Mouse (Mus musculus) hindbrain, embryonic 13.5 days (tissue): ENCODE measurements at regions not wholly inside any gene's neighbourhood (a gene's known extent, or its start where the extent isn't known, plus 50 kb on each side); places are given as distances from the start of the nearest gene placed in this dataset.

Experiments
- ATAC-seq: fragments of 200-750 bp; cut with Nextera tagmentation; 2 replicates; pipeline ENCODE4 v1.8.0; 2017; ENCODE audit warnings: moderate TSS enrichment; ENCODE audit not compliant: low FRiP score
- H3K27ac ChIP-seq: fragments of 300-500 bp; sonication (generic); 2 replicates; pipeline ENCODE4 v1.5.1; 2015; ENCODE audit warnings: inconsistent platforms, mild to moderate bottlenecking, moderate library complexity
- H3K27me3 ChIP-seq: fragments of 300-500 bp; sonication (generic); 2 replicates; pipeline ENCODE4 v1.6.1; 2015; ENCODE audit warnings: mild to moderate bottlenecking, inconsistent platforms
- H3K36me3 ChIP-seq: fragments of 300-500 bp; sonication (generic); 2 replicates; pipeline ENCODE4 v1.6.1; 2015; ENCODE audit warnings: mild to moderate bottlenecking, inconsistent platforms
- H3K4me1 ChIP-seq: fragments of 300-500 bp; sonication (generic); replicated peaks from 2 replicates; pipeline ENCODE4 v1.6.1; 2015; ENCODE audit warnings: inconsistent platforms
- H3K4me2 ChIP-seq: fragments of 300-500 bp; sonication (generic); 2 replicates; pipeline ENCODE4 v1.6.1; 2015; ENCODE audit warnings: inconsistent platforms, mild to moderate bottlenecking, moderate library complexity
- H3K4me3 ChIP-seq: fragments of 300-500 bp; sonication (generic); 2 replicates; pipeline ENCODE4 v1.5.1; 2015; ENCODE audit warnings: mild to moderate bottlenecking, inconsistent platforms
- H3K9ac ChIP-seq: fragments of 300-500 bp; sonication (generic); 2 replicates; pipeline ENCODE4 v1.6.1; 2015; ENCODE audit warnings: mild to moderate bottlenecking, inconsistent platforms
- H3K9me3 ChIP-seq: fragments of 300-500 bp; sonication (generic); 2 replicates; pipeline ENCODE4 v1.6.1; 2016; ENCODE audit warnings: inconsistent platforms
- WGBS: fragments of 180-500 bp; shearing (Covaris S2); methylation state at CpG from one replicate; pipeline ENCODE4 v1.1.7; 2015; 5-methylcytosine and 5-hydroxymethylcytosine counted together

- H3K4me1 ChIP-seq: no peaks in the 10 kb centered on the region
These were observed 500.9 kb upstream of the Cnksr2 start for GRCm38 (mm10) chrX:158544021-158544420.

GRCm38 (mm10) chrX:158577856-158578255 lies 534.8 kb upstream of the Cnksr2 start:
- Histone ChIP-seq H3K4me2 (no peak overlapping the region), H3K27ac (no peak overlapping the region), H3K4me1 (no peaks in the 10 kb centered on the region), H3K4me3 (no peak overlapping the region), H3K9me3 (no peaks in the 10 kb centered on the region), H3K36me3 (no peaks in the 10 kb centered on the region), H3K9ac (no peak overlapping the region), H3K27me3 (no peaks in the 10 kb centered on the region)
- ATAC-seq: no peak
- WGBS: 64% methylated on average over 2 of the region's 2 CpGs

More at GRCm38 (mm10) chrX:158544021-158544420, 500.9 kb upstream of the Cnksr2 start:
- H3K9ac ChIP-seq: no peak overlapping the region
- H3K9me3 ChIP-seq: no peaks in the 10 kb centered on the region
- 52% methylated on average over 4 of the region's 4 CpGs for WGBS
- ATAC-seq: no peak
- no peaks in the 10 kb centered on the region for H3K36me3 ChIP-seq
- no peak overlapping the region for H3K4me3 ChIP-seq
- no peak overlapping the region for H3K27ac ChIP-seq
- H3K4me2 ChIP-seq: no peak overlapping the region
- no peaks in the 10 kb centered on the region for H3K27me3 ChIP-seq

- no peak for ATAC-seq
- 17% methylated on average over 1 of the region's 1 CpGs for WGBS
- H3K36me3 ChIP-seq: no peaks in the 10 kb centered on the region
- H3K4me1 ChIP-seq: no peaks in the 10 kb centered on the region
- peaks cover 8% of the 10 kb centered on the region; the same call in 1 of the 2 replicates for H3K27me3 ChIP-seq
- H3K4me2 ChIP-seq: no peak overlapping the region
- no peak overlapping the region for H3K4me3 ChIP-seq
- no peaks in the 10 kb centered on the region for H3K9me3 ChIP-seq
- no peak overlapping the region for H3K27ac ChIP-seq
- H3K9ac ChIP-seq: no peak overlapping the region
These were observed 570.0 kb upstream of the Cnksr2 start for GRCm38 (mm10) chrX:158613136-158613535.

- H3K4me3 ChIP-seq: no peak overlapping the region
- no peak overlapping the region for H3K4me2 ChIP-seq
- H3K9ac ChIP-seq: no peak overlapping the region
- ATAC-seq: no peak
- peaks cover 8% of the 10 kb centered on the region; the same call in 1 of the 2 replicates for H3K27me3 ChIP-seq
- WGBS: 75% methylated on average over 2 of the region's 2 CpGs
- H3K4me1 ChIP-seq: no peaks in the 10 kb centered on the region
- H3K9me3 ChIP-seq: no peaks in the 10 kb centered on the region
- no peak overlapping the region for H3K27ac ChIP-seq
- H3K36me3 ChIP-seq: no peaks in the 10 kb centered on the region
These were observed 570.5 kb upstream of the Cnksr2 start for GRCm38 (mm10) chrX:158613607-158614006.

GRCm38 (mm10) chrX:158614029-158614428 lies 570.9 kb upstream of the Cnksr2 start:
- H3K27ac ChIP-seq: no peak overlapping the region
- 97% methylated on average over 1 of the region's 1 CpGs for WGBS
- peaks cover 8% of the 10 kb centered on the region; the same call in 1 of the 2 replicates for H3K27me3 ChIP-seq
- H3K36me3 ChIP-seq: no peaks in the 10 kb centered on the region
- no peak overlapping the region for H3K4me2 ChIP-seq
- H3K4me1 ChIP-seq: no peaks in the 10 kb centered on the region
- H3K9ac ChIP-seq: no peak overlapping the region
- ATAC-seq: no peak
- H3K4me3 ChIP-seq: no peak overlapping the region
- no peaks in the 10 kb centered on the region for H3K9me3 ChIP-seq

- Histone ChIP-seq H3K27me3 (peaks cover 8% of the 10 kb centered on the region; the same call in 1 of the 2 replicates), H3K9me3 (no peaks in the 10 kb centered on the region)
- no peak for ATAC-seq
These were observed 571.4 kb upstream of the Cnksr2 start for GRCm38 (mm10) chrX:158614452-158614851.

GRCm38 (mm10) chrX:158615096-158615495 lies 572.0 kb upstream of the Cnksr2 start:
- no peak for ATAC-seq
- H3K9ac ChIP-seq: no peak overlapping the region
- H3K4me3 ChIP-seq: no peak overlapping the region
- no peaks in the 10 kb centered on the region for H3K9me3 ChIP-seq
- H3K4me1 ChIP-seq: no peaks in the 10 kb centered on the region
- H3K36me3 ChIP-seq: no peaks in the 10 kb centered on the region
- H3K27me3 ChIP-seq: peaks cover 8% of the 10 kb centered on the region; the same call in 1 of the 2 replicates
- no peak overlapping the region for H3K27ac ChIP-seq
- WGBS: 84% methylated on average over 2 of the region's 2 CpGs
- H3K4me2 ChIP-seq: no peak overlapping the region

More at GRCm38 (mm10) chrX:158614452-158614851, 571.4 kb upstream of the Cnksr2 start:
- H3K4me3 ChIP-seq: no peak overlapping the region
- H3K9ac ChIP-seq: no peak overlapping the region
- H3K36me3 ChIP-seq: no peaks in the 10 kb centered on the region
- H3K27ac ChIP-seq: no peak overlapping the region
- no peak overlapping the region for H3K4me2 ChIP-seq
- 73% methylated on average over 5 of the region's 5 CpGs for WGBS
- H3K4me1 ChIP-seq: no peaks in the 10 kb centered on the region

GRCm38 (mm10) chrX:158627390-158627789 lies 582.7 kb upstream of the Rps6ka3 start:
- Histone ChIP-seq H3K4me2 (no peak overlapping the region), H3K27ac (no peak overlapping the region), H3K36me3 (no peaks in the 10 kb centered on the region), H3K9me3 (no peaks in the 10 kb centered on the region), H3K9ac (no peak overlapping the region), H3K4me3 (no peak overlapping the region), H3K4me1 (no peaks in the 10 kb centered on the region), H3K27me3 (peaks cover 17% of the 10 kb centered on the region)
- ATAC-seq: no peak
- WGBS: 70% methylated on average over 3 of the region's 3 CpGs

- ATAC-seq: no peak
- Histone ChIP-seq H3K4me3 (no peak overlapping the region), H3K4me2 (no peak overlapping the region), H3K9ac (no peak overlapping the region), H3K36me3 (no peaks in the 10 kb centered on the region), H3K27me3 (peaks cover 14% of the 10 kb centered on the region), H3K27ac (no peak overlapping the region), H3K9me3 (no peaks in the 10 kb centered on the region), H3K4me1 (no peaks in the 10 kb centered on the region)
- WGBS: 92% methylated on average over 1 of the region's 1 CpGs
These were observed 577.7 kb upstream of the Rps6ka3 start for GRCm38 (mm10) chrX:158632406-158632805.

- H3K36me3 ChIP-seq: no peaks in the 10 kb centered on the region
- 63% methylated on average over 4 of the region's 4 CpGs for WGBS
- H3K27ac ChIP-seq: no peak overlapping the region
- H3K4me3 ChIP-seq: no peak overlapping the region
- no peak overlapping the region for H3K9ac ChIP-seq
- H3K9me3 ChIP-seq: no peaks in the 10 kb centered on the region
- H3K4me2 ChIP-seq: no peak overlapping the region
- no peaks in the 10 kb centered on the region for H3K4me1 ChIP-seq
- no peaks in the 10 kb centered on the region for H3K27me3 ChIP-seq
- ATAC-seq: peak; percentile 52; the same call in 1 of the 2 replicates
These were observed 557.9 kb upstream of the Rps6ka3 start for GRCm38 (mm10) chrX:158652226-158652625.

GRCm38 (mm10) chrX:158656188-158656587 lies 553.9 kb upstream of the Rps6ka3 start:
- H3K27ac ChIP-seq: no peak overlapping the region
- no peaks in the 10 kb centered on the region for H3K27me3 ChIP-seq
- H3K4me2 ChIP-seq: no peak overlapping the region
- no peak overlapping the region for H3K4me3 ChIP-seq
- H3K36me3 ChIP-seq: no peaks in the 10 kb centered on the region
- no peak for ATAC-seq
- 54% methylated on average over 4 of the region's 4 CpGs for WGBS
- no peak overlapping the region for H3K9ac ChIP-seq
- no peaks in the 10 kb centered on the region for H3K4me1 ChIP-seq
- H3K9me3 ChIP-seq: no peaks in the 10 kb centered on the region

GRCm38 (mm10) chrX:158694191-158694590 lies 515.9 kb upstream of the Rps6ka3 start:
- H3K9ac ChIP-seq: no peak overlapping the region
- H3K4me2 ChIP-seq: no peak overlapping the region
- H3K4me1 ChIP-seq: no peaks in the 10 kb centered on the region
- H3K4me3 ChIP-seq: no peak overlapping the region
- no peaks in the 10 kb centered on the region for H3K9me3 ChIP-seq
- no peak for ATAC-seq
- no peak overlapping the region for H3K27ac ChIP-seq
- H3K36me3 ChIP-seq: no peaks in the 10 kb centered on the region
- WGBS: 78% methylated on average over 1 of the region's 1 CpGs
- H3K27me3 ChIP-seq: no peaks in the 10 kb centered on the region

GRCm38 (mm10) chrX:158703411-158703810 lies 506.7 kb upstream of the Rps6ka3 start:
- no peaks in the 10 kb centered on the region for H3K9me3 ChIP-seq
- no peak overlapping the region for H3K27ac ChIP-seq
- no peak overlapping the region for H3K9ac ChIP-seq
- no peaks in the 10 kb centered on the region for H3K4me1 ChIP-seq
- H3K36me3 ChIP-seq: no peaks in the 10 kb centered on the region
- no peaks in the 10 kb centered on the region for H3K27me3 ChIP-seq
- no peak for ATAC-seq
- H3K4me2 ChIP-seq: no peak overlapping the region
- 71% methylated on average over 3 of the region's 3 CpGs for WGBS
- no peak overlapping the region for H3K4me3 ChIP-seq
